Comparison of ENCODE assay signal across 8 mouse cellular contexts in the genomic region with DNA sequence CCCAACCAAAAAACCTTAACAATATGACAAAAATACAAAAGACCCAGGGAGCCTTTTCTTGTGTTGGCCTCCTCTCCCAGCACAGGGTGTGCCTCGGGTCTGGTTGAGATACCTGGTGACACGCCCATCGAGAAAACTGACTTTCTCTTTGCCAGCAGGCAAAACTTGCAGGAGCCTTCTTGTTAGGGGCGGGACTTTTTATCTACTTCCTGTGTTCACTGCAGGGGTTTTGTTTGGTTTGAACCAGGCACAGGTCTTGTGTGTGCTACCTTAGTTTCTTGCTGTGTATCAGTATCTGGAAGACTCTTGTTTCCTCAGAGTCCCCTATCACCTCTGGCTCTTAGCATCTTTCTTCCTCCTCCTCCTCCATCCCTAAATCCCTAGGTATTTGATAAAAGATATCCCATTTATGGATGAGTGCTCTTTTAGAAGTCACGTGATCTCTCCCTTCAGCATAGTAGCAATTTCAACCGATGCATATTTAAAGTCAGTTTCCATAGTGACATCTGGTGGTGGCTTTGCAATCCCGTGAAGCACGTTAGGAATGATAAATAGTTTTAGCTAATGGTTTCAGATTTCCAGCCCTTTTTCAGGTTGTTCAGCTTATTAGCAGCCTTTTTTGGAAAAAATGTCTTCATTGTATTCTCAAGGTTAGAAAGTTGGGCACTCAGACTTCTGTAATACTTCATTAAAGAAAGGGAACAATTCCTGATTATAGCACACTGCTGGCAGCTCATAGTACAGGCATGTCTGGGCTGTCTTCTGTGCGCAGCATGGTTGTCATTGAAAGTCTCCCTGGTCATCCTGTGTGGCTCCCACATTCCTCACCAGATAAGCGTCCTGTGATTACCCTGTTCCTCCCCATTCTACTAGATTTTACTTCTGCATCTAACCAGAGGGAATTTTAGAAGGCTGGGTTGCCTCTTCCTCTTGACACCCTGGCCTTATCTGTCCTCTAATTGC. TPM values are rescaled to one million over a fixed set of nuclear protein-coding genes. Genes with fewer than 3 reads are reported as not detected.
DNase-seq lines count a peak whose midpoint lies in the region; ATAC-seq lines count a peak whose summit lies in the region.

No protein-coding gene starts in this region.

- H3K9ac ChIP-seq in neural tube, embryonic 15.5 days (replicated peaks) = no peak overlapping the region

- no peaks in the 10 kb centered on the region for H3K9me3 ChIP-seq in neural tube, embryonic 15.5 days (replicated peaks)

- ATAC-seq in neural tube, embryonic 15.5 days (ENCODE audit: low FRiP score) = no peak

- no peak overlapping the region for H3K4me3 ChIP-seq in neural tube, embryonic 15.5 days (replicated peaks)

- intact Hi-C loops in heart, postnatal 14 days (cut with DNase I) = loop anchor here (2.0 kb wide), 1 partner anchor 47 kb away; no protein-coding TSS in a partner anchor
- intact Hi-C loops in left cerebral cortex, postnatal 14 days (cut with DNase I) = loop anchor here (5.0 kb wide), 1 partner anchor 48 kb away; a partner anchor contains a TSS

- no peak overlapping the region for H3K4me2 ChIP-seq in neural tube, embryonic 15.5 days

- H3K4me1 ChIP-seq in neural tube, embryonic 15.5 days = peaks cover 11% of the 10 kb centered on the region

- WGBS in neural tube, embryonic 15.5 days = 33% methylated on average over 10 of the region's 10 CpGs

- no peaks in the 10 kb centered on the region for H3K27me3 ChIP-seq in neural tube, embryonic 15.5 days (replicated peaks)

- H3K36me3 ChIP-seq in neural tube, embryonic 15.5 days = no peaks in the 10 kb centered on the region

- 0 out of 2 replicates have a peak overlapping the region, but pooled peaks have one; percentile 9 for H3K27ac ChIP-seq in neural tube, embryonic 15.5 days (replicated peaks)

- peak; percentile 85 for DNase-seq in heart, adult 11 months
- DNase-seq in heart, postnatal 14 days = no peak
- peak; percentile 79 for DNase-seq in NIH3T3 (ENCODE audit: low read depth)
- DNase-seq in forelimb bud, embryonic 11.5 days (ENCODE audit: low read depth, low spot score) = peak; percentile 55
- DNase-seq in left cerebral cortex, postnatal 14 days (ENCODE audit: low spot score in 2 of 2) = peak; percentile 54 to 62
- DNase-seq in B cell, adult 2 months = no peak
- no peak for DNase-seq in spleen, postnatal 36 days (ENCODE audit: low spot score in 2 of 2)

RNA-seq across cellular contexts. Expression of a gene that starts 50.4 kb away (rescaled TPM):
- total RNA-seq in heart, postnatal 14 days (2021) = 10 to 100 TPM; 23.6 to 24.9 TPM
- 10 to 100 TPM; 34.2 to 37.4 TPM for total RNA-seq in left cerebral cortex, postnatal 14 days (2021)
- 12.3 and 12.5 TPM in 2 replicates for polyA plus RNA-seq in neural tube, embryonic 15.5 days (2015; fragmentation: Nextera tagmentation; extraction: Ambion mirVana)

Comparison
In these comparisons a context has a peak if more than half of its experiments do, and no peak if none do; other contexts are left out.
1. DNase-seq: peak in heart, adult 11 months (single experiment), NIH3T3 (single experiment), forelimb bud, embryonic 11.5 days (single experiment) and left cerebral cortex, postnatal 14 days (2 of 2); none in heart, postnatal 14 days (0 of 2), B cell, adult 2 months (0 of 2) and spleen, postnatal 36 days (0 of 2).